Mouse (Mus musculus): ENCODE measurements at regions not wholly inside any gene's neighbourhood (a gene's known extent, or its start where the extent isn't known, plus 50 kb on each side); places are given as distances from the start of the nearest gene placed in this dataset.

GRCm38 (mm10) chr5:132633198-132633884 lies 90.2 kb upstream of the Auts2 start:
- H3K27ac ChIP-seq (ENCODE audit: insufficient read depth, low read length): no peak overlapping the region
- no peak for DNase-seq (ENCODE audit: low read depth in 1 of 2, low spot score in 2 of 2)
- no peak for TF ChIP-seq POLR2A (IDR thresholded peaks at IDR 0.05; ENCODE audit: low read depth, low read length)
- no peak for TF ChIP-seq CTCF (IDR thresholded peaks at IDR 0.05; ENCODE audit: extremely low read depth, insufficient read depth, insufficient read length, insufficient replicate concordance)
- WGBS: 50% methylated on average over 5 of the region's 5 CpGs
- H3K36me3 ChIP-seq (ENCODE audit: control insufficient read depth, insufficient read depth, low read length): no peaks in the 10 kb centered on the region
- H3K4me1 ChIP-seq (ENCODE audit: control insufficient read depth, insufficient read depth, insufficient read length): no peaks in the 10 kb centered on the region
- no peak overlapping the region for H3K4me3 ChIP-seq (ENCODE audit: extremely low read depth, insufficient read depth, insufficient read length)
- H3K27me3 ChIP-seq (ENCODE audit: control insufficient read depth, insufficient read depth, low read length): no peaks in the 10 kb centered on the region

- Histone ChIP-seq H3K4me3 (ENCODE audit: extremely low read depth, insufficient read depth, insufficient read length) (no peak overlapping the region), H3K4me1 (ENCODE audit: control insufficient read depth, insufficient read depth, insufficient read length) (no peaks in the 10 kb centered on the region), H3K36me3 (ENCODE audit: control insufficient read depth, insufficient read depth, low read length) (no peaks in the 10 kb centered on the region), H3K27me3 (ENCODE audit: control insufficient read depth, insufficient read depth, low read length) (no peaks in the 10 kb centered on the region), H3K27ac (ENCODE audit: insufficient read depth, low read length) (no peak overlapping the region)
- DNase-seq (ENCODE audit: low read depth in 1 of 2, low spot score in 2 of 2): no peak
- 88% methylated on average over 7 of the region's 7 CpGs for WGBS
- TF ChIP-seq POLR2A (IDR thresholded peaks at IDR 0.05; ENCODE audit: low read depth, low read length) (no peak), CTCF (IDR thresholded peaks at IDR 0.05; ENCODE audit: extremely low read depth, insufficient read depth, insufficient read length, insufficient replicate concordance) (no peak)
These were observed 78.6 kb upstream of the Auts2 start for GRCm38 (mm10) chr5:132621751-132622150.

- 59% methylated on average over 3 of the region's 3 CpGs for WGBS
- no peak for TF ChIP-seq POLR2A (IDR thresholded peaks at IDR 0.05; ENCODE audit: low read depth, low read length)
- no peak for TF ChIP-seq CTCF (IDR thresholded peaks at IDR 0.05; ENCODE audit: extremely low read depth, insufficient read depth, insufficient read length, insufficient replicate concordance)
- Histone ChIP-seq H3K4me1 (ENCODE audit: control insufficient read depth, insufficient read depth, insufficient read length) (no peaks in the 10 kb centered on the region), H3K27ac (ENCODE audit: insufficient read depth, low read length) (no peak overlapping the region), H3K27me3 (ENCODE audit: control insufficient read depth, insufficient read depth, low read length) (no peaks in the 10 kb centered on the region), H3K36me3 (ENCODE audit: control insufficient read depth, insufficient read depth, low read length) (no peaks in the 10 kb centered on the region), H3K4me3 (ENCODE audit: extremely low read depth, insufficient read depth, insufficient read length) (no peak overlapping the region)
- DNase-seq (ENCODE audit: low read depth in 1 of 2, low spot score in 2 of 2): no peak
These were observed 74.1 kb upstream of the Auts2 start for GRCm38 (mm10) chr5:132617241-132617640.

GRCm38 (mm10) chr5:132609251-132609650 lies 66.1 kb upstream of the Auts2 start:
- WGBS: 58% methylated on average over 4 of the region's 4 CpGs
- no peaks in the 10 kb centered on the region for H3K36me3 ChIP-seq (ENCODE audit: control insufficient read depth, insufficient read depth, low read length)
- H3K4me1 ChIP-seq (ENCODE audit: control insufficient read depth, insufficient read depth, insufficient read length): no peaks in the 10 kb centered on the region
- no peaks in the 10 kb centered on the region for H3K27me3 ChIP-seq (ENCODE audit: control insufficient read depth, insufficient read depth, low read length)
- no peak for TF ChIP-seq POLR2A (IDR thresholded peaks at IDR 0.05; ENCODE audit: low read depth, low read length)
- no peak for TF ChIP-seq CTCF (IDR thresholded peaks at IDR 0.05; ENCODE audit: extremely low read depth, insufficient read depth, insufficient read length, insufficient replicate concordance)
- no peak overlapping the region for H3K4me3 ChIP-seq (ENCODE audit: extremely low read depth, insufficient read depth, insufficient read length)
- H3K27ac ChIP-seq (ENCODE audit: insufficient read depth, low read length): no peak overlapping the region
- no peak for DNase-seq (ENCODE audit: low read depth in 1 of 2, low spot score in 2 of 2)

GRCm38 (mm10) chr5:132606216-132606615 lies 63.1 kb upstream of the Auts2 start:
- WGBS: 50% methylated on average over 6 of the region's 6 CpGs
- Histone ChIP-seq H3K36me3 (ENCODE audit: control insufficient read depth, insufficient read depth, low read length) (no peaks in the 10 kb centered on the region), H3K27ac (ENCODE audit: insufficient read depth, low read length) (no peak overlapping the region), H3K4me3 (ENCODE audit: extremely low read depth, insufficient read depth, insufficient read length) (no peak overlapping the region), H3K4me1 (ENCODE audit: control insufficient read depth, insufficient read depth, insufficient read length) (no peaks in the 10 kb centered on the region), H3K27me3 (ENCODE audit: control insufficient read depth, insufficient read depth, low read length) (no peaks in the 10 kb centered on the region)
- no peak for DNase-seq (ENCODE audit: low read depth in 1 of 2, low spot score in 2 of 2)
- TF ChIP-seq CTCF (IDR thresholded peaks at IDR 0.05; ENCODE audit: extremely low read depth, insufficient read depth, insufficient read length, insufficient replicate concordance) (no peak), POLR2A (IDR thresholded peaks at IDR 0.05; ENCODE audit: low read depth, low read length) (no peak)

GRCm38 (mm10) chr5:132594796-132595195 lies 51.7 kb upstream of the Auts2 start:
- Histone ChIP-seq H3K4me3 (ENCODE audit: extremely low read depth, insufficient read depth, insufficient read length) (no peak overlapping the region), H3K4me1 (ENCODE audit: control insufficient read depth, insufficient read depth, insufficient read length) (no peaks in the 10 kb centered on the region), H3K27me3 (ENCODE audit: control insufficient read depth, insufficient read depth, low read length) (no peaks in the 10 kb centered on the region), H3K27ac (ENCODE audit: insufficient read depth, low read length) (no peak overlapping the region), H3K36me3 (ENCODE audit: control insufficient read depth, insufficient read depth, low read length) (no peaks in the 10 kb centered on the region)
- WGBS: 60% methylated on average over 6 of the region's 6 CpGs
- TF ChIP-seq POLR2A (IDR thresholded peaks at IDR 0.05; ENCODE audit: low read depth, low read length): no peak
- no peak for TF ChIP-seq CTCF (IDR thresholded peaks at IDR 0.05; ENCODE audit: extremely low read depth, insufficient read depth, insufficient read length, insufficient replicate concordance)
- DNase-seq (ENCODE audit: low read depth in 1 of 2, low spot score in 2 of 2): no peak
